Mouse (Mus musculus) forebrain, embryonic 10.5 days (tissue): ENCODE measurements around the gene Dut. TPM values are rescaled to one million over a fixed set of nuclear protein-coding genes. Genes with fewer than 3 reads are reported as not detected.
"Not testable (repeated sequence)": the region's sequence is repeated elsewhere in the genome, so short reads cannot be mapped to it uniquely, and the experiment has no call there.

Experiments
- DNase-seq: peaks from one replicate; pipeline ENCODE4 v3.0.0-alpha.2; 2017; ENCODE audit warnings: low spot score; ENCODE audit errors: extremely low spot score
- H3K27ac ChIP-seq: fragments of 300-500 bp; sonication (generic); 2 replicates; pipeline ENCODE4 v1.5.1; 2016; ENCODE audit warnings: mild to moderate bottlenecking
- H3K27me3 ChIP-seq: fragments of 300-500 bp; sonication (generic); 2 replicates; pipeline ENCODE4 v1.6.1; 2016; ENCODE audit warnings: mild to moderate bottlenecking; ENCODE audit not compliant: poor library complexity, severe bottlenecking
- H3K36me3 ChIP-seq: fragments of 300-500 bp; sonication (generic); replicated peaks from 2 replicates; pipeline ENCODE4 v1.6.1; 2016; ENCODE audit warnings: mild to moderate bottlenecking, moderate library complexity
- H3K4me1 ChIP-seq: fragments of 300-500 bp; sonication (generic); 2 replicates; pipeline ENCODE4 v1.6.1; 2016
- H3K4me3 ChIP-seq: fragments of 300-500 bp; sonication (generic); 2 replicates; pipeline ENCODE4 v1.5.1; 2016; ENCODE audit warnings: mild to moderate bottlenecking, moderate library complexity
- H3K9me3 ChIP-seq: fragments of 300-500 bp; sonication (generic); 2 replicates; pipeline ENCODE4 v1.6.1; 2016; ENCODE audit warnings: mild to moderate bottlenecking, moderate library complexity
- WGBS: fragments of 180-500 bp; shearing (Covaris S2); methylation state at CpG from one replicate; pipeline ENCODE4 v1.1.7; 2016; 5-methylcytosine and 5-hydroxymethylcytosine counted together
- polyA plus RNA-seq: library from polyadenylated mRNA; unstranded; fragments of >200 nt; fragmentation: Nextera tagmentation; extraction: Ambion mirVana; gene quantifications from 2 replicates; pipeline ENCODE4 v1.2.1, GENCODE M21; 2016

The Dut gene
- polyA plus RNA-seq, 1 experiment from 2014 or later, result 322 TPM

- no peak for DNase-seq
- Histone ChIP-seq H3K27ac (no peak overlapping the region), H3K4me1 (peaks cover 10% of the 10 kb centered on the region), H3K4me3 (no peak overlapping the region), H3K27me3 (no peaks in the 10 kb centered on the region), H3K36me3 (peaks cover 60% of the 10 kb centered on the region), H3K9me3 (no peaks in the 10 kb centered on the region)
- WGBS, result 89% methylated on average over 2 of the region's 2 CpGs
Measured at GRCm38 (mm10) chr2:125260326-125260725, 13.3 kb downstream of the Dut start.

- 28% methylated on average over 5 of the region's 5 CpGs for WGBS
- H3K36me3 ChIP-seq, result peaks cover 38% of the 10 kb centered on the region
Measured at GRCm38 (mm10) chr2:125263056-125263455, 16.1 kb downstream of the Dut start.

DNA sequence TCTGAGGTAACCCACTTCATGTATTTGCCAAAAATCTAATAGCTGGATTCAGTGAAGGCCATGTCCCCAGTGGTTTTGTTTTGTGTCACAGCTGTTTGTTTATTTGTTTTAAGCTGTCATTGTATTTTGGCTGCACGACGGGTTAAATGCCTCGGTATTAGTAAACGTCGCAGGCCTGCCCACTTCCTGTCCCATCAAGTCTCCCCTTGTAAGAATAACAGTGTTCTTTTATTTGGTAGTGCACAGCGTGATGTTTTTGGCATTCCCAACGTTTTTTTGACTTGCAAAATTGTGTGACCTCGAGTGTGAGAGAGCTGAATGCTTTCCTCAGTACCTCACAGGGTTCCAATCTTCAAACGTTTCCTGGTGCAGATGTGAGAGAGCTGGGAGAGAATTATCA is 16.8 kb downstream of the Dut start:
- H3K27ac ChIP-seq, result no peak overlapping the region
- no peak overlapping the region for H3K4me3 ChIP-seq
- H3K4me1 ChIP-seq, result peaks cover 10% of the 10 kb centered on the region
- H3K9me3 ChIP-seq, result no peaks in the 10 kb centered on the region
- no peak for DNase-seq
- no peaks in the 10 kb centered on the region for H3K27me3 ChIP-seq
- 38% methylated on average over 9 of the region's 9 CpGs for WGBS
- peaks cover 31% of the 10 kb centered on the region for H3K36me3 ChIP-seq

More at GRCm38 (mm10) chr2:125263056-125263455, 16.1 kb downstream of the Dut start:
- no peak overlapping the region for H3K27ac ChIP-seq
- H3K9me3 ChIP-seq, result no peaks in the 10 kb centered on the region
- H3K4me3 ChIP-seq, result no peak overlapping the region
- peaks cover 10% of the 10 kb centered on the region for H3K4me1 ChIP-seq
- H3K27me3 ChIP-seq, result no peaks in the 10 kb centered on the region
- DNase-seq, result no peak

GRCm38 (mm10) chr2:125268876-125269275 is 21.9 kb downstream of the Dut start:
- WGBS, result 89% methylated on average over 1 of the region's 1 CpGs
- Histone ChIP-seq H3K4me3 (no peak overlapping the region), H3K27ac (no peak overlapping the region), H3K27me3 (no peaks in the 10 kb centered on the region), H3K36me3 (peaks cover 4% of the 10 kb centered on the region), H3K4me1 (no peaks in the 10 kb centered on the region; the same call in 1 of the 2 replicates), H3K9me3 (no peaks in the 10 kb centered on the region)
- DNase-seq, result no peak

GRCm38 (mm10) chr2:125275617-125276016 is 28.6 kb downstream of the Dut start:
- 59% methylated on average over 5 of the region's 5 CpGs for WGBS
- H3K9me3 ChIP-seq, result no peaks in the 10 kb centered on the region
- H3K4me1 ChIP-seq, result peaks cover 4% of the 10 kb centered on the region; the same call in 1 of the 2 replicates
- no peak for DNase-seq
- no peak overlapping the region for H3K4me3 ChIP-seq
- no peak overlapping the region for H3K27ac ChIP-seq
- no peaks in the 10 kb centered on the region for H3K27me3 ChIP-seq
- no peaks in the 10 kb centered on the region for H3K36me3 ChIP-seq

DNA sequence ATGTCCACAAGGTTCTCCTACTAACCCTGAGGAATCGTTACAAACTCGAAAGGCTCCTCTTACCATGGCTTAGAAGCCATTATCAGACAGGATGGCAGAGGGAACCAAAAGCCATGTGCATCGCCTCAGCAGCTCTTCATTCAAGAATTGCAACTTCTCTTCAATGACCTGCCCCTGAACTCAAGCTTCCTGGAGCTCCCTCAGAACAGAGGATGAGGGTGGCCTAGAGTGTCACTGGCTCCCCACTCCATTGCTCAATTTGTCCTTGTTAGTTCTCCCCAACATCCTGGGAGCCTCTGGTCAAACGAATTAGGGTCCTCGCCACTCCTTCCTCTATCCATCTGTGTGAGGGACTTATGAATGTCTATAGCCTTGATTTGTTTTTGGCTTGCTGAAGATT is 29.7 kb downstream of the Dut start:
- H3K27ac ChIP-seq, result no peak overlapping the region
- 82% methylated on average over 5 of the region's 5 CpGs for WGBS
- H3K9me3 ChIP-seq, result no peaks in the 10 kb centered on the region
- DNase-seq, result no peak
- H3K36me3 ChIP-seq, result no peaks in the 10 kb centered on the region
- H3K4me3 ChIP-seq, result no peak overlapping the region
- H3K4me1 ChIP-seq, result peaks cover 4% of the 10 kb centered on the region; the same call in 1 of the 2 replicates
- H3K27me3 ChIP-seq, result no peaks in the 10 kb centered on the region

GRCm38 (mm10) chr2:125278474-125278873 is 31.5 kb downstream of the Dut start:
- H3K4me3 ChIP-seq, result no peak overlapping the region
- H3K27me3 ChIP-seq, result no peaks in the 10 kb centered on the region
- H3K9me3 ChIP-seq, result no peaks in the 10 kb centered on the region
- peaks cover 4% of the 10 kb centered on the region; the same call in 1 of the 2 replicates for H3K4me1 ChIP-seq
- WGBS, result 85% methylated on average over 7 of the region's 7 CpGs
- H3K36me3 ChIP-seq, result no peaks in the 10 kb centered on the region
- no peak for DNase-seq
- H3K27ac ChIP-seq, result no peak overlapping the region

DNA sequence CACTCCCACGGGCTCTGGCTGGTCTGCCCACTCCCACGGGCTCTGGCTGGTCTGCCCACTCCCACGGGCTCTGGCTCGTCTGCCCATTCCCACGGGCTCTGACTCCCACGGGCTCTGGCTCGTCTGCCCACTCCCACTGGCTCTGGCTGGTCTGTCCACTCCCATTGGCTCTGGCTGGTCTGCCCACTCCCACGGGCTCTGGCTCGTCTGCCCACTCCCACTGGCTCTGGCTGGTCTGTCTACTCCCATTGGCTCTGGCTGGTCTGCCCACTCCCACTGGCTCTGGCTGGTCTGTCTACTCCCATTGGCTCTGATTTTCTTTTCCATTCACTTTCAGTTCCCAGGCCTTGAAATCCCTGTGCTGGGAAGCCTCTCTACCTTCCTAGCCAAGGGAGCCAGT is 33.0 kb downstream of the Dut start:
- not testable (repeated sequence) for H3K36me3 ChIP-seq, H3K4me1 ChIP-seq, H3K9me3 ChIP-seq, H3K27me3 ChIP-seq, H3K27ac ChIP-seq, DNase-seq, H3K4me3 ChIP-seq
- 87% methylated on average over 9 of the region's 9 CpGs for WGBS

DNA sequence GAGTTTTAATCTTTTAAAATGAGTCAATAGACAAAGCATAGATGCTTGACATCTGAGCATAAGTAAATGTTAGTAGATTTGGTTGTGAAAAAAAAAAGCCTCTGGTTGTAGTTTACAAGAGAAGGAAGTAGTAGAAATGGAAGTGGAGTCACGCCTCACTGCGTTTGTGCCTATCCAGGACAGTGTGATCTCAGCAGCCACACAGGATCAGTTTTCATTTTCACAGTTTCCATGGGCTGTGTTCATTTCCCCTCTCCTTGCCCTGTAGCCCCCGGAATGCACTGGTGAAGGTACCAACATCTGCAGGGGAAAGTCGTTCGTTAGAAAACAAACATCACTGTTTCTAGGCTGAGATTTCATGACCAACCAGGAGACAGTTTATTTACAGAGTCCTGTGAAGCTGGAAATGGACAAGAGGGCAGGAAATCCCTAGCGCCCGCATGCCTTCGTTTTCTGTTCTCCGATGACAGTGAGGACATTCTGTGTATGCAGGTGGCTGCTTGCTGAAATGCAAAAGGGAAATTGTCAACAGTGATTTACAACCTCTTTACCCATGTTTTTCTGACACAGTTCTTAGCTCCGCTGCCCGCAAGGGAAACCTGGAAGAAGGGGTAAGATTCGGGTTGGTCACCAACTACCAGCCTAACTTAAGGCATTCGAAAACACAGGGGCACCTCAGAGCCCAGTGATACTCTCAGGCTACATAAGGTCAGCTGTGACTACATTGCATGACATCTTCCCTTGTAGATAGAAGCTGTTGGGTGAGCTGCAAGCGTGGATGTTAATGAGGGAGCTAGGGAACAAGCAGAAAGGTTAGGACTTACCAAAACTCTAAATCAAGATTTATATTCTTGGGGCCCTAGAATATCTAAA is 35.6 kb downstream of the Dut start:
- H3K27ac ChIP-seq, result no peak overlapping the region
- no peaks in the 10 kb centered on the region; the same call in 1 of the 2 replicates for H3K4me1 ChIP-seq
- H3K9me3 ChIP-seq, result no peaks in the 10 kb centered on the region
- H3K4me3 ChIP-seq, result no peak overlapping the region
- 79% methylated on average over 14 of the region's 14 CpGs for WGBS
- H3K36me3 ChIP-seq, result no peaks in the 10 kb centered on the region
- no peaks in the 10 kb centered on the region for H3K27me3 ChIP-seq
- no peak for DNase-seq

DNA sequence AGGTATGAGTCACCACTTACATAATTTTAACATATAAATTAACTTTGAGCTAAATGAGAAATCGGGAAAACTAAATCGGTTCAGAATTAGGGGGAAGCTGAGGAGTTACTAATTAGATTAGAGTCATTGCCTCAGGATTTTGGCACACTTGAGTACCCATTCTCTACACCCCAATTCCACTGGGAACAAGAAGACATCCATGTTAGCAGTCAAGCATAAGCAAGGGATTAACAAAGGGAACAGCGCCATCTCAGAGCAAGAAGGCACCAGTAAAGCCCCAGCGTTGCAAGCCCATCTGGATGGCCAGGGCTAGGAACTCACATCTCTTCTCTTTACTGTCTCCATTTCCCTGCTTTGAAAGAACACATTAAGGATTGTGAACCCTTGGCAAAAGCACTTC is 38.8 kb downstream of the Dut start:
- Histone ChIP-seq H3K27me3 (no peaks in the 10 kb centered on the region), H3K4me3 (no peak overlapping the region), H3K27ac (no peak overlapping the region), H3K36me3 (no peaks in the 10 kb centered on the region), H3K4me1 (no peaks in the 10 kb centered on the region; the same call in 1 of the 2 replicates), H3K9me3 (no peaks in the 10 kb centered on the region)
- 73% methylated on average over 4 of the region's 4 CpGs for WGBS
- DNase-seq, result no peak

- Histone ChIP-seq H3K36me3 (no peaks in the 10 kb centered on the region), H3K27me3 (no peaks in the 10 kb centered on the region), H3K4me1 (no peaks in the 10 kb centered on the region; the same call in 1 of the 2 replicates), H3K27ac (no peak overlapping the region), H3K9me3 (no peaks in the 10 kb centered on the region), H3K4me3 (no peak overlapping the region)
- DNase-seq, result no peak
- WGBS, result 78% methylated on average over 10 of the region's 10 CpGs
Measured at GRCm38 (mm10) chr2:125290197-125290965, 43.4 kb downstream of the Dut start.

DNA sequence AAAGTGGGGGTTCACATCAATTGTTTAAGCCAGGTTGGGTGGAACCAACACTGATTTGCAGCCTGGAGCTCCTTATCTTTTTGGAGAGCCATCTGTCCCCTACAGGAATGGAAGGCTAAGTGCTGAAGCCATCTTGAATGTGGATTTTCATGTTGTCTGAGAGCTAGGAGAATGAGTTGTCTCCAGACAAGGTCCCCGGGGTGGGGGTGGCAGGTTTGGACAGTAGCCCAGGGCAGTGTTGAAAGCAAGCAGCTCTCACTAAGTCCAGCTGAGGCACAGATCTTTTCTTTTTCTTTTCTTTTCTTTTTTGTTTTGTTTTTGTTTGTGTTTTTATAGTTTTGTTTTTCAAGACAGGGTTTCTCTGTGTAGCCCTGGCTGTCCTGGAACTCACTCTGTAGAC is 44.1 kb downstream of the Dut start:
- Histone ChIP-seq H3K4me3 (no peak overlapping the region), H3K4me1 (no peaks in the 10 kb centered on the region; the same call in 1 of the 2 replicates), H3K27ac (no peak overlapping the region), H3K36me3 (no peaks in the 10 kb centered on the region), H3K9me3 (no peaks in the 10 kb centered on the region), H3K27me3 (no peaks in the 10 kb centered on the region)
- no peak for DNase-seq
- WGBS, result 78% methylated on average over 1 of the region's 1 CpGs

DNA sequence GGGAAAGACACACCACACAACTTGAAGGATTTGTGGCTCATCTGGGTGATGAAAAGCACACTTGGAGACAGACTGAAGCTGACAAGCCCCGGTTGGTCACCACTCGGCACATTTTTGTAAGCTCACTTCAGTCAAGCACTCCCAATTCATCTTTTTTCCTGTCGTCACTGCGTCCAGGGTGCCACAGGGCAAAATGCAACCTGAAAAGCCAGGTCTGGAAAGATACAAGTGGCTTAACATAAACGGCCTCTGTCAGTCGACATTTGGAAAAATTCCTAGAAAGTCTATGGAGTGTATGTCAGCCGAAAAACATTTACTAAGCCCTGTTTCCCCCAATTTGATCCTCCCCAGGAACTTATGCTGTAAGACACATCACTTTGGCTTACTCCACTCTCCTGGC is 45.6 kb downstream of the Dut start:
- H3K4me3 ChIP-seq, result no peak overlapping the region
- 89% methylated on average over 7 of the region's 7 CpGs for WGBS
- no peaks in the 10 kb centered on the region for H3K36me3 ChIP-seq
- no peaks in the 10 kb centered on the region for H3K27me3 ChIP-seq
- H3K4me1 ChIP-seq, result no peaks in the 10 kb centered on the region
- no peak overlapping the region for H3K27ac ChIP-seq
- H3K9me3 ChIP-seq, result no peaks in the 10 kb centered on the region
- DNase-seq, result no peak
